Mouse (Mus musculus) lung, postnatal 25 days (tissue): ENCODE results near the gene Gm28870.
"Not testable (repeated sequence)": the region's sequence is repeated elsewhere in the genome, so short reads cannot be mapped to it uniquely, and the experiment has no call there.

Source experiments
- DNase-seq: peaks from one replicate; pipeline ENCODE4 v3.0.0; 2022; ENCODE audit warnings: low spot score

Gene Gm28870

GRCm38 (mm10) chrY:50096976-50097375, at the start of gene Gm28870:
Gene Gm28870, plus strand, starts transcription at chrY:50097276.
- DNase-seq, result not testable (repeated sequence)
